In genomic region chr14:29895332-29895988, GRCm38 (mm10) we compare ENCODE assay signal across 10 mouse cellular contexts.
A peak's percentile ranks its signal among the peaks of the same experiment; 100 is the strongest.
DNase-seq lines count a peak whose midpoint lies in the region; ATAC-seq and TF ChIP-seq lines count a peak whose summit lies in the region.
"Had no signal": no experiment of that assay in that cellular context is flagged by ENCODE, and none has a peak within 500 bp of the region (broad histone marks: within the 10 kb centered on the region; RNA-seq: fewer than 3 reads in every experiment).

No protein-coding gene starts in this region.

- H3K79me2 ChIP-seq in MEL (ENCODE audit: control insufficient read depth, insufficient read depth, low read length, poor library complexity): no peaks in the 10 kb centered on the region

- H3K4me1 ChIP-seq in MEL (ENCODE audit: control insufficient read depth in 1 of 2, insufficient read depth in 2 of 2, low read length in 2 of 2): no peaks in the 10 kb centered on the region
- peaks cover 10% of the 10 kb centered on the region for H3K4me1 ChIP-seq in lung, embryonic 16.5 days (replicated peaks; ENCODE audit: control insufficient read depth, insufficient read depth, low read length)
- H3K4me1 ChIP-seq: liver, embryonic 15.5 days had no signal

- no peak for TF ChIP-seq RAD21 in MEL (IDR thresholded peaks at IDR 0.05; ENCODE audit: low read depth, low read length)

- no peak overlapping the region for H3K4me2 ChIP-seq in lung, embryonic 16.5 days (ENCODE audit: low read depth, low read length)
- H3K4me2 ChIP-seq: liver, embryonic 15.5 days had no signal

- H3K9me3 ChIP-seq in MEL (replicated peaks; ENCODE audit: insufficient read depth, low read length): no peaks in the 10 kb centered on the region
- H3K9me3 ChIP-seq in lung, embryonic 16.5 days (ENCODE audit: control insufficient read depth, low read length): no peaks in the 10 kb centered on the region
- H3K9me3 ChIP-seq: liver, embryonic 15.5 days had no signal

- intact Hi-C loops in heart, postnatal 36 days (cut with DNase I): no loop called here

- H3K36me3 ChIP-seq in MEL (ENCODE audit: control insufficient read depth in 1 of 2, insufficient read depth in 2 of 2, low read length in 2 of 2): no peaks in the 10 kb centered on the region
- H3K36me3 ChIP-seq in lung, embryonic 16.5 days (ENCODE audit: control insufficient read depth, insufficient read depth, low read length): no peaks in the 10 kb centered on the region
- H3K36me3 ChIP-seq: liver, embryonic 15.5 days had no signal

- no peak for DNase-seq in frontal cortex, postnatal 25 days (ENCODE audit: low spot score in 2 of 2)
- peak; percentile 2 for DNase-seq in MEL (ENCODE audit: low read depth, low spot score)
- peak; percentile 88 for DNase-seq in cerebellum, postnatal 14 days
- DNase-seq in heart, postnatal 36 days: peak; percentile 51 to 55
- peak; percentile 66 for DNase-seq in testis, postnatal 14 days (ENCODE audit: low spot score)
- no peak for DNase-seq in spleen, postnatal 36 days (ENCODE audit: low spot score in 2 of 2)

- no peak for TF ChIP-seq POLR2A in MEL (IDR thresholded peaks at IDR 0.05; ENCODE audit: control insufficient read depth in 1 of 2, insufficient read depth in 1 of 2, low read depth in 1 of 2, low read length in 2 of 2, poor library complexity in 1 of 2)

- no peaks in the 10 kb centered on the region for H3K27me3 ChIP-seq in MEL (ENCODE audit: control insufficient read depth in 1 of 2, insufficient read depth in 2 of 2, low read length in 2 of 2)
- no peaks in the 10 kb centered on the region for H3K27me3 ChIP-seq in lung, embryonic 16.5 days (ENCODE audit: control insufficient read depth, insufficient read depth, low read depth, low read length)
- H3K27me3 ChIP-seq: liver, embryonic 15.5 days had no signal

- no peak overlapping the region for H3K9ac ChIP-seq in MEL (ENCODE audit: control insufficient read depth, low read depth, low read length, poor library complexity, severe bottlenecking)
- H3K9ac ChIP-seq in lung, embryonic 16.5 days (ENCODE audit: low read length): no peak overlapping the region
- H3K9ac ChIP-seq: liver, embryonic 15.5 days had no signal

- H3K4me3 ChIP-seq in MEL (ENCODE audit: control insufficient read depth in 1 of 2, insufficient read depth in 1 of 2, low read depth in 2 of 2, low read length in 2 of 2): no peak overlapping the region
- H3K4me3 ChIP-seq in lung, embryonic 16.5 days (ENCODE audit: low read length): no peak overlapping the region
- H3K4me3 ChIP-seq: erythroblast, embryonic 14.5 days; liver, embryonic 15.5 days had no signal

- WGBS in lung, embryonic 16.5 days: 57% methylated on average over 2 of the region's 2 CpGs

- H3K27ac ChIP-seq in MEL (ENCODE audit: control insufficient read depth, low read depth, low read length): no peak overlapping the region
- peak overlapping the region; percentile 15 for H3K27ac ChIP-seq in lung, embryonic 16.5 days (ENCODE audit: low read length)
- H3K27ac ChIP-seq: liver, embryonic 15.5 days had no signal

- TF ChIP-seq EP300 in MEL (IDR thresholded peaks at IDR 0.05; ENCODE audit: low read depth in 1 of 2, low read length in 2 of 2): no peak

- ATAC-seq in frontal cortex, adult (ENCODE audit: low TSS enrichment): peak; percentile 42; the same call in 1 of the 2 replicates
- peak; percentile 96 for ATAC-seq in lung, embryonic 16.5 days (ENCODE audit: low read depth)

- TF ChIP-seq CTCF in MEL (IDR thresholded peaks at IDR 0.05 in 2 of 3, conservative IDR thresholded peaks at IDR 0.05 in 1 of 3; ENCODE audit: control insufficient read depth in 1 of 3, insufficient read depth in 1 of 3, low read depth in 2 of 3, low read length in 3 of 3, poor library complexity in 1 of 3, severe bottlenecking in 1 of 3): no peak

TF ChIP-seq in MEL, 35 proteins besides CTCF, POLR2A, EP300 and RAD21:
- TF ChIP-seq HCFC1 (IDR thresholded peaks at IDR 0.05; ENCODE audit: low read depth, low read length): no peak
- no peak for TF ChIP-seq MAFK (IDR thresholded peaks at IDR 0.05; ENCODE audit: borderline replicate concordance, low read depth, low read length)
- no peak for TF ChIP-seq UBTF (IDR thresholded peaks at IDR 0.05; ENCODE audit: borderline replicate concordance, insufficient read depth, low read depth, low read length)
- TF ChIP-seq GABPA (IDR thresholded peaks at IDR 0.05; ENCODE audit: low read depth, low read length): no peak
- no peak for TF ChIP-seq MEF2A (IDR thresholded peaks at IDR 0.05; ENCODE audit: extremely low read depth, insufficient replicate concordance, low read depth, low read length, poor library complexity, severe bottlenecking)
- no peak for TF ChIP-seq TBP (IDR thresholded peaks at IDR 0.05; ENCODE audit: low read depth, low read length)
- no peak for TF ChIP-seq TAL1 (IDR thresholded peaks at IDR 0.05; ENCODE audit: low read length)
- no peak for TF ChIP-seq ZKSCAN1 (IDR thresholded peaks at IDR 0.05; ENCODE audit: low read depth, low read length)
- TF ChIP-seq JUND (IDR thresholded peaks at IDR 0.05; ENCODE audit: low read depth, low read length): no peak
- no peak for TF ChIP-seq MYB (IDR thresholded peaks at IDR 0.05; ENCODE audit: low read depth, low read length)

Comparison
In these comparisons a context has a peak if more than half of its experiments do, and no peak if none do; other contexts are left out.
1. DNase-seq: peak in MEL (single experiment), cerebellum, postnatal 14 days (2 of 2), heart, postnatal 36 days (2 of 2) and testis, postnatal 14 days (single experiment); none in frontal cortex, postnatal 25 days (0 of 2) and spleen, postnatal 36 days (0 of 2).